Mouse (Mus musculus): ENCODE results near the gene Rgs7.

DNA sequence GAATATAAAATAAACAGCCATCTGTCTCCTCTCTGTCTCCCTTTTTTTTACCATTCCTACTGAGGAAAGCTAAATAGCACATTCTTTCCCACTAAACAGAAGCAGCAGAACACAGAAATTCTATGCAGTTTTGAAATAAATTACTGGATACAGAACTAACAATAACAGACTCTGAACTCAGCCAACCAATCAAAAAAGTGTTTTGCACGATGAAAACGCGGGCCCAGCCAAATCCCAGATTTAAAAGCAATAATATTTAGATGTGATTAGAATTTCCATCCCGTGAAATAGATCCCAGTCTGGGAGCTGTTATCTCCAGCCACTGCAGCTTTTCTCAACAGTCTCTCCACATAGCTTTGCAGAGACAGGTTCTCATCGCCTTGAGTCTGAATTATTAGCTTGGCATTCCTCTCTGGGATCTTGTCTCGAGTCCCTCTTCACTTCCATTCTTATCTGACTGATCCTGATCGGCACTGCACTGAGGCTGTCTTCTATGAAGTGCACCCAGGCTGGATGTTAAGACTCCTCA is 466.5 kb downstream of the Rgs7 start:
- no peak for TF ChIP-seq CTCF (IDR thresholded peaks at IDR 0.05; ENCODE audit: extremely low read depth, insufficient read length, insufficient replicate concordance, low read depth, low read length)
- TF ChIP-seq POLR2A (IDR thresholded peaks at IDR 0.05; ENCODE audit: low read depth, low read length), result no peak
